Mouse (Mus musculus): Measurements from ENCODE around the gene Slc6a16. TPM values are rescaled to one million over a fixed set of nuclear protein-coding genes. Genes with fewer than 3 reads are reported as not detected.

Slc6a16 gene
- total RNA-seq, 1 experiment, result 12.7 TPM

DNA sequence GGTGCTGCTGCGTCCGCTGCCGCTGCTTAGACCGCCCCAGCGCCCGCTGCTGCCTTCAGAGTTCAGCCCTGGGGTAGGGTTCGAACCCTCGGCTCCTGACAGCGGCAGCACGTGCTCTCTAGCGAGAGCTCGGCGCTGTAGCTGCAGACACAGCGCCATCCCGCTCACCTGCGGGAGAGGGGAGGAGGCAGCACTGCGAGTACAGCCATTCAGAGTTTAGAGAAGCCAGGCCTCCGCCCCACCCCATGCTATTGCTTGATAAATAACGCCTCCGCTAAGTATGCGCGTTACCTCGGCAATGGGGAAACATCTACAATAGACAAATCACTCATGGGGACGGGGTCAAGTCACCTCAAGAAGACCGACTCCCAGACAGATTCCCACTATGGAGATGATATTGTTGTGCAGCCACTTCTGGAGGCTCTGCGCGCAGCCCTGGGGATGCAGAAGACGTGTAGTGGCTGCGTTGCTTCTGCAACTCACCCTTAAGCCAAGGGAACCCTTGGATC is 6.5 kb upstream of the Slc6a16 start:
- peak overlapping the region; percentile 65; the same call in 1 of the 2 replicates for H3K9ac ChIP-seq (ENCODE audit: insufficient read depth, low read depth, low read length, poor library complexity, severe bottlenecking)
- H3K27ac ChIP-seq (ENCODE audit: insufficient read depth, low read depth, low read length, poor library complexity, severe bottlenecking), result no peak overlapping the region
- H3K9me3 ChIP-seq (ENCODE audit: control insufficient read depth, insufficient read depth, low read depth, low read length), result no peaks in the 10 kb centered on the region
- no peak for DNase-seq (ENCODE audit: low read depth, low spot score)
- in situ Hi-C loops (cut with MboI; ENCODE audit: low sequenced_read_pairs in 2 of 2, unreplicated experiment in 2 of 2), result no loop called here
- peak overlapping the region; percentile 65 to 73 for H3K4me3 ChIP-seq (ENCODE audit: insufficient read depth in 1 of 2, low read depth in 1 of 2, low read length in 2 of 2, poor library complexity in 1 of 2, severe bottlenecking in 1 of 2)
- TF ChIP-seq MAFK (IDR thresholded peaks at IDR 0.05; ENCODE audit: insufficient read depth, low read depth, low read length), result no peak
- no peak for TF ChIP-seq HCFC1 (IDR thresholded peaks at IDR 0.05; ENCODE audit: borderline replicate concordance, insufficient read depth, low read length)
- no peak for TF ChIP-seq ZC3H11A (IDR thresholded peaks at IDR 0.05; ENCODE audit: borderline replicate concordance, low read depth, low read length)
- TF ChIP-seq CHD2 (IDR thresholded peaks at IDR 0.05; ENCODE audit: low read depth, low read length), result no peak
- no peak for TF ChIP-seq ZNF384 (IDR thresholded peaks at IDR 0.05; ENCODE audit: low read depth, low read length)
- peaks cover 29% of the 10 kb centered on the region for H3K36me3 ChIP-seq (ENCODE audit: control insufficient read depth, insufficient read depth, low read length, poor library complexity, severe bottlenecking)
- peaks cover 7 to 31% of the 10 kb centered on the region in 2 experiments for H3K4me1 ChIP-seq (ENCODE audit: control insufficient read depth in 2 of 2, insufficient read depth in 2 of 2, low read length in 2 of 2, poor library complexity in 1 of 2)

DNA sequence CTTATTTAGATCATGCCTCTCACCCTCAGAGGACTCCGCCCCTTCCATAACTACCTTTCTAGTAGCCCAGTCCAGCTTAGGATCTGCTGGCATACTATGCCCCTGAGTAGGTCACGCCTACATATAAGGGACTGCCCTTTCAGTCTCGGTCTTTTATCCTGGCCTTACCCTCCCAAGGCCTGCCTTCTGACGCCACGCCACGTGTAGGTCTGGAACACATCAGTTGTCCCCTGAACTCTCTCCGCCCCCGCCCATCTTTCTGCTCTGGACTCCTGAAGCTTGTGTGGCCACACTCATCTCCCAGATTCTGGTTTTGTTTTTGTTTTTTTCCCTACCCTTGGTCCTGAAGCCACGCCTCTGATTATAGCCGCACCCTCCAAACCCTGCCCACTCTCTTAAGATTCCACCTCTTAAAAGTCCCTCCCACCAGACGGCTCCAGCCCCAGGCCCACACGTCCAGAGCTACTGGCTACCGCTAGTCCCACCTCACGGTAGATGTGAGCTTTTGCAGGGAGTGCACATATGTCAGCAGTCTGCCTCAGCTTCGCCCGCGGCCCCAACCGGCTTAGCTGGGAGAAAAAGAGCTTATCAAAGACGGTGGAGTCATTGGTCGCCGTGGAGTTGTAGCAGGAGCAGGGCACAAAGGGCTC is 5.8 kb upstream of the Slc6a16 start:
- in situ Hi-C loops (cut with MboI; ENCODE audit: low sequenced_read_pairs in 2 of 2, unreplicated experiment in 2 of 2), result no loop called here
- TF ChIP-seq ZNF384 (IDR thresholded peaks at IDR 0.05; ENCODE audit: low read depth, low read length) (no peak), HCFC1 (IDR thresholded peaks at IDR 0.05; ENCODE audit: borderline replicate concordance, insufficient read depth, low read length) (no peak)
- no peak overlapping the region; the same call in 1 of the 2 replicates for H3K27ac ChIP-seq (ENCODE audit: insufficient read depth, low read depth, low read length, poor library complexity, severe bottlenecking)
- peaks cover 25% of the 10 kb centered on the region for H3K36me3 ChIP-seq (ENCODE audit: control insufficient read depth, insufficient read depth, low read length, poor library complexity, severe bottlenecking)
- no peak for DNase-seq (ENCODE audit: low read depth, low spot score)
- H3K9ac ChIP-seq (ENCODE audit: insufficient read depth, low read depth, low read length, poor library complexity, severe bottlenecking), result peak overlapping the region; percentile 73
- H3K4me1 ChIP-seq (ENCODE audit: control insufficient read depth in 2 of 2, insufficient read depth in 2 of 2, low read length in 2 of 2, poor library complexity in 1 of 2), result peaks cover 10 to 30% of the 10 kb centered on the region in 2 experiments
- H3K9me3 ChIP-seq (ENCODE audit: control insufficient read depth, insufficient read depth, low read depth, low read length), result no peaks in the 10 kb centered on the region
- peak overlapping the region; percentile 65 to 73 for H3K4me3 ChIP-seq (ENCODE audit: insufficient read depth in 1 of 2, low read depth in 1 of 2, low read length in 2 of 2, poor library complexity in 1 of 2, severe bottlenecking in 1 of 2)

GRCm38 (mm10) chr7:45235656-45236180 is 5.2 kb upstream of the Slc6a16 start:
- in situ Hi-C loops (cut with MboI; ENCODE audit: low sequenced_read_pairs in 2 of 2, unreplicated experiment in 2 of 2), result no loop called here
- no peak overlapping the region for H3K27ac ChIP-seq (ENCODE audit: insufficient read depth, low read depth, low read length, poor library complexity, severe bottlenecking)
- TF ChIP-seq ZC3H11A (IDR thresholded peaks at IDR 0.05; ENCODE audit: borderline replicate concordance, low read depth, low read length) (no peak), HCFC1 (IDR thresholded peaks at IDR 0.05; ENCODE audit: borderline replicate concordance, insufficient read depth, low read length) (no peak), MAFK (IDR thresholded peaks at IDR 0.05; ENCODE audit: insufficient read depth, low read depth, low read length) (no peak), CHD2 (IDR thresholded peaks at IDR 0.05; ENCODE audit: low read depth, low read length) (no peak), ZNF384 (IDR thresholded peaks at IDR 0.05; ENCODE audit: low read depth, low read length) (no peak)
- DNase-seq (ENCODE audit: low read depth, low spot score), result no peak
- peaks cover 25% of the 10 kb centered on the region for H3K36me3 ChIP-seq (ENCODE audit: control insufficient read depth, insufficient read depth, low read length, poor library complexity, severe bottlenecking)
- H3K9ac ChIP-seq (ENCODE audit: insufficient read depth, low read depth, low read length, poor library complexity, severe bottlenecking), result peak overlapping the region; percentile 73
- peaks cover 13 to 33% of the 10 kb centered on the region in 2 experiments for H3K4me1 ChIP-seq (ENCODE audit: control insufficient read depth in 2 of 2, insufficient read depth in 2 of 2, low read length in 2 of 2, poor library complexity in 1 of 2)
- peak overlapping the region; percentile 65 to 73 for H3K4me3 ChIP-seq (ENCODE audit: insufficient read depth in 1 of 2, low read depth in 1 of 2, low read length in 2 of 2, poor library complexity in 1 of 2, severe bottlenecking in 1 of 2)
- H3K9me3 ChIP-seq (ENCODE audit: control insufficient read depth, insufficient read depth, low read depth, low read length), result no peaks in the 10 kb centered on the region

- TF ChIP-seq ZC3H11A (IDR thresholded peaks at IDR 0.05; ENCODE audit: borderline replicate concordance, low read depth, low read length), result no peak
- TF ChIP-seq CHD2 (IDR thresholded peaks at IDR 0.05; ENCODE audit: low read depth, low read length), result no peak
- TF ChIP-seq MAFK (IDR thresholded peaks at IDR 0.05; ENCODE audit: insufficient read depth, low read depth, low read length), result no peak
- no peak for TF ChIP-seq ZNF384 (IDR thresholded peaks at IDR 0.05; ENCODE audit: low read depth, low read length)
- Histone ChIP-seq H3K36me3 (ENCODE audit: control insufficient read depth, insufficient read depth, low read length, poor library complexity, severe bottlenecking) (peaks cover 5% of the 10 kb centered on the region), H3K4me3 (ENCODE audit: insufficient read depth in 1 of 2, low read depth in 1 of 2, low read length in 2 of 2, poor library complexity in 1 of 2, severe bottlenecking in 1 of 2) (peak overlapping the region; percentile 7 to 53; a peak in 3 of 4 replicates), H3K27ac (ENCODE audit: insufficient read depth, low read depth, low read length, poor library complexity, severe bottlenecking) (peak overlapping the region; percentile 67; the same call in 1 of the 2 replicates), H3K9me3 (ENCODE audit: control insufficient read depth, insufficient read depth, low read depth, low read length) (no peaks in the 10 kb centered on the region), H3K4me1 (ENCODE audit: control insufficient read depth in 2 of 2, insufficient read depth in 2 of 2, low read length in 2 of 2, poor library complexity in 1 of 2) (peaks cover 17 to 33% of the 10 kb centered on the region in 2 experiments), H3K9ac (ENCODE audit: insufficient read depth, low read depth, low read length, poor library complexity, severe bottlenecking) (peak overlapping the region; percentile 66; the same call in 1 of the 2 replicates)
- in situ Hi-C loops (cut with MboI; ENCODE audit: low sequenced_read_pairs in 2 of 2, unreplicated experiment in 2 of 2), result no loop called here
- DNase-seq (ENCODE audit: low read depth, low spot score), result no peak
Observed at GRCm38 (mm10) chr7:45237747-45238699, 2.9 kb upstream of the Slc6a16 start.

Measured in ES-E14 (cell line).